Mouse (Mus musculus): Measurements from ENCODE around the gene Selenos. TPM values are rescaled to one million over a fixed set of nuclear protein-coding genes. Genes with fewer than 3 reads are reported as not detected.

Gene Selenos
- polyA plus RNA-seq, 1 experiment from 2014 or later, result 96.6 TPM

- WGBS, result 72% methylated on average over 5 of the region's 5 CpGs
- no peak for ATAC-seq (ENCODE audit: low FRiP score, low TSS enrichment)
- H3K27me3 ChIP-seq (ENCODE audit: control insufficient read depth, insufficient read depth, low read length), result no peaks in the 10 kb centered on the region
- no peaks in the 10 kb centered on the region for H3K4me1 ChIP-seq (ENCODE audit: control insufficient read depth, insufficient read depth, low read length)
- peaks cover 26% of the 10 kb centered on the region for H3K36me3 ChIP-seq (ENCODE audit: control insufficient read depth, insufficient read depth, low read length)
- no peak overlapping the region for H3K4me2 ChIP-seq (replicated peaks; ENCODE audit: low read depth, low read length)
- no peak overlapping the region for H3K4me3 ChIP-seq (ENCODE audit: low read length)
- no peaks in the 10 kb centered on the region for H3K9me3 ChIP-seq (ENCODE audit: control insufficient read depth, low read length)
- H3K9ac ChIP-seq (ENCODE audit: low read depth, low read length), result no peak overlapping the region
- H3K27ac ChIP-seq (ENCODE audit: low read depth, low read length), result no peak overlapping the region
Observed at GRCm38 (mm10) chr7:66094141-66094540, 14.7 kb downstream of the Selenos start.

GRCm38 (mm10) chr7:66098803-66099202 lies 19.4 kb downstream of the Selenos start:
- no peak overlapping the region for H3K9ac ChIP-seq (ENCODE audit: low read depth, low read length)
- no peaks in the 10 kb centered on the region for H3K27me3 ChIP-seq (ENCODE audit: control insufficient read depth, insufficient read depth, low read length)
- no peak overlapping the region for H3K4me3 ChIP-seq (ENCODE audit: low read length)
- H3K36me3 ChIP-seq (ENCODE audit: control insufficient read depth, insufficient read depth, low read length), result no peaks in the 10 kb centered on the region
- H3K27ac ChIP-seq (ENCODE audit: low read depth, low read length), result no peak overlapping the region
- WGBS, result 90% methylated on average over 7 of the region's 7 CpGs
- H3K4me1 ChIP-seq (ENCODE audit: control insufficient read depth, insufficient read depth, low read length), result no peaks in the 10 kb centered on the region
- no peak for ATAC-seq (ENCODE audit: low FRiP score, low TSS enrichment)
- H3K9me3 ChIP-seq (ENCODE audit: control insufficient read depth, low read length), result no peaks in the 10 kb centered on the region
- no peak overlapping the region for H3K4me2 ChIP-seq (replicated peaks; ENCODE audit: low read depth, low read length)

GRCm38 (mm10) chr7:66101866-66102265 lies 22.4 kb downstream of the Selenos start:
- WGBS, result 6% methylated on average over 4 of the region's 4 CpGs
- no peak overlapping the region for H3K9ac ChIP-seq (ENCODE audit: low read depth, low read length)
- ATAC-seq (ENCODE audit: low FRiP score, low TSS enrichment), result no peak

GRCm38 (mm10) chr7:66104531-66104930 lies 25.1 kb downstream of the Selenos start:
- no peak overlapping the region for H3K4me3 ChIP-seq (ENCODE audit: low read length)
- 90% methylated on average over 5 of the region's 5 CpGs for WGBS
- H3K9me3 ChIP-seq (ENCODE audit: control insufficient read depth, low read length), result no peaks in the 10 kb centered on the region
- no peak overlapping the region for H3K4me2 ChIP-seq (replicated peaks; ENCODE audit: low read depth, low read length)
- H3K27me3 ChIP-seq (ENCODE audit: control insufficient read depth, insufficient read depth, low read length), result no peaks in the 10 kb centered on the region
- H3K9ac ChIP-seq (ENCODE audit: low read depth, low read length), result no peak overlapping the region
- H3K4me1 ChIP-seq (ENCODE audit: control insufficient read depth, insufficient read depth, low read length), result no peaks in the 10 kb centered on the region
- no peaks in the 10 kb centered on the region for H3K36me3 ChIP-seq (ENCODE audit: control insufficient read depth, insufficient read depth, low read length)
- ATAC-seq (ENCODE audit: low FRiP score, low TSS enrichment), result no peak
- H3K27ac ChIP-seq (ENCODE audit: low read depth, low read length), result no peak overlapping the region

More at GRCm38 (mm10) chr7:66101866-66102265, 22.4 kb downstream of the Selenos start:
- Histone ChIP-seq H3K4me1 (ENCODE audit: control insufficient read depth, insufficient read depth, low read length) (no peaks in the 10 kb centered on the region), H3K4me2 (replicated peaks; ENCODE audit: low read depth, low read length) (no peak overlapping the region), H3K9me3 (ENCODE audit: control insufficient read depth, low read length) (no peaks in the 10 kb centered on the region), H3K27ac (ENCODE audit: low read depth, low read length) (no peak overlapping the region), H3K4me3 (ENCODE audit: low read length) (no peak overlapping the region), H3K36me3 (ENCODE audit: control insufficient read depth, insufficient read depth, low read length) (no peaks in the 10 kb centered on the region), H3K27me3 (ENCODE audit: control insufficient read depth, insufficient read depth, low read length) (no peaks in the 10 kb centered on the region)

- no peaks in the 10 kb centered on the region for H3K36me3 ChIP-seq (ENCODE audit: control insufficient read depth, insufficient read depth, low read length)
- no peaks in the 10 kb centered on the region for H3K4me1 ChIP-seq (ENCODE audit: control insufficient read depth, insufficient read depth, low read length)
- WGBS, result 60% methylated on average over 4 of the region's 4 CpGs
- H3K27me3 ChIP-seq (ENCODE audit: control insufficient read depth, insufficient read depth, low read length), result no peaks in the 10 kb centered on the region
- H3K4me2 ChIP-seq (replicated peaks; ENCODE audit: low read depth, low read length), result no peak overlapping the region
- no peak overlapping the region for H3K27ac ChIP-seq (ENCODE audit: low read depth, low read length)
- H3K9me3 ChIP-seq (ENCODE audit: control insufficient read depth, low read length), result no peaks in the 10 kb centered on the region
- no peak overlapping the region for H3K9ac ChIP-seq (ENCODE audit: low read depth, low read length)
- ATAC-seq (ENCODE audit: low FRiP score, low TSS enrichment), result no peak
- no peak overlapping the region for H3K4me3 ChIP-seq (ENCODE audit: low read length)
Observed at GRCm38 (mm10) chr7:66105771-66106170, 26.3 kb downstream of the Selenos start.

DNA sequence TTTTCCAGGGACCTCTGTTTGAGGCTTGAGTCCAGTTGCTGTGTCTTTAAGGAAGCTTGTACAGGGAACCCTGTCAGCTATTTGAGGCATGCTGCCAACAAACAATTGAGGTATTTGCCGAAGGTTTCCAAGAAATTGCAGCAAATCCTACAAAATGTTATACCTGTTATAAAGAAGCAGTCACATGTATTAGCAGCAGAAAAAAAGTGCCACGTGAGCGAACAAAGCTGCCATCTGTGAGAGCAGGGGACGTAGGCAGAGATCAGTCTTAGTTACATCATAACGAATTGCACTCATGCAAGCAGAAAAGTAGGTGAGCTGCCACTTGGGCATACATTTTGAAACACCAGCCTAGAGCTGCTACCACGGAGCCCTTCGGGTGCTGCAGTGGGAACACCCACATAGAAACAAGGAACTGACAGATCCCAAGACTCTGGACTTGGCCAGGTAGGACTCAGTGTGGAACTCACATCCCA lies 27.2 kb downstream of the Selenos start:
- Histone ChIP-seq H3K9ac (ENCODE audit: low read depth, low read length) (no peak overlapping the region), H3K4me3 (ENCODE audit: low read length) (no peak overlapping the region), H3K9me3 (ENCODE audit: control insufficient read depth, low read length) (no peaks in the 10 kb centered on the region), H3K27me3 (ENCODE audit: control insufficient read depth, insufficient read depth, low read length) (no peaks in the 10 kb centered on the region), H3K27ac (ENCODE audit: low read depth, low read length) (no peak overlapping the region), H3K4me1 (ENCODE audit: control insufficient read depth, insufficient read depth, low read length) (peaks cover 1% of the 10 kb centered on the region; the same call in 1 of the 2 replicates), H3K4me2 (replicated peaks; ENCODE audit: low read depth, low read length) (no peak overlapping the region), H3K36me3 (ENCODE audit: control insufficient read depth, insufficient read depth, low read length) (no peaks in the 10 kb centered on the region)
- WGBS, result 72% methylated on average over 7 of the region's 7 CpGs
- ATAC-seq (ENCODE audit: low FRiP score, low TSS enrichment), result no peak

DNA sequence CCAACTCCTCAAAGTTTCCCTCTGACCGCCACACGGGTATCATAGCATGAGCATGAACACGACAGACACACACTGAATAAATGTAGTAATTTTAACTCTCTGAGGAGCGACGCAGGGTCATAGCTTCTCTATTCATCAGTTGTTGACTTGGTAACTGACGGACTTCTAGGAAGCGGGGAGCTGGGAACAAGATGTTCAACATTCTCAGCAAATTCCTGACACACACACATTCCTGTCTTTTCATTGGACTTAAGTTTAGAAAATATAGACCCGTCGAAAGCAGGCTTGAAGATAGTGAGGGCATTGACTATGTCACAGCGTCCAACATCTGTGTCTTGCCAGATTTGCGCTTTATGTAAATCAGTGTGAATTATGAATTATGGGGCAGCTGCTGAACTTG lies 27.8 kb downstream of the Selenos start:
- Histone ChIP-seq H3K4me3 (ENCODE audit: low read length) (no peak overlapping the region), H3K4me2 (replicated peaks; ENCODE audit: low read depth, low read length) (no peak overlapping the region), H3K9ac (ENCODE audit: low read depth, low read length) (no peak overlapping the region), H3K4me1 (ENCODE audit: control insufficient read depth, insufficient read depth, low read length) (peaks cover 5% of the 10 kb centered on the region; the same call in 1 of the 2 replicates), H3K27ac (ENCODE audit: low read depth, low read length) (no peak overlapping the region), H3K36me3 (ENCODE audit: control insufficient read depth, insufficient read depth, low read length) (no peaks in the 10 kb centered on the region), H3K27me3 (ENCODE audit: control insufficient read depth, insufficient read depth, low read length) (no peaks in the 10 kb centered on the region), H3K9me3 (ENCODE audit: control insufficient read depth, low read length) (no peaks in the 10 kb centered on the region)
- no peak for ATAC-seq (ENCODE audit: low FRiP score, low TSS enrichment)
- WGBS, result 72% methylated on average over 11 of the region's 11 CpGs

DNA sequence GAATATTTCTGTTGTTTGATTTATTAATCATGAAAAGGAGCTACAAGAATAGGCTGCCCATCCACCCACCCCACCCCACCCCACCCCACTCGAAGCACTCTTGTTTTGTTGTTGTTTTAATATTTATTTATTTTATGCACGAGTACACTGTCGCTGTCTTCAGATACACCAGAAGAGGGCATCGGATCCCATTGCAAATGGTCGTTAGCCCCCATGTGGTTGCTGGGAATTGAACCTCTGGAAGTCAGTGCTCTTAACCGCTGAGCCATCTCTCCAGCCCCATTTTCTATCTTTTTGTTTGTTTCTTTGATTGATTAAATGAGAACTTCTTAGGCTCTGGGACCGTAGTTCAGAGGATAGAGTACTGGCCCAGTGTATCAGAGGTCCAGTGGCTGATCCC lies 28.5 kb downstream of the Selenos start:
- Histone ChIP-seq H3K4me2 (replicated peaks; ENCODE audit: low read depth, low read length) (no peak overlapping the region), H3K27me3 (ENCODE audit: control insufficient read depth, insufficient read depth, low read length) (no peaks in the 10 kb centered on the region), H3K4me1 (ENCODE audit: control insufficient read depth, insufficient read depth, low read length) (peaks cover 9% of the 10 kb centered on the region; the same call in 1 of the 2 replicates), H3K4me3 (ENCODE audit: low read length) (no peak overlapping the region), H3K36me3 (ENCODE audit: control insufficient read depth, insufficient read depth, low read length) (no peaks in the 10 kb centered on the region), H3K27ac (ENCODE audit: low read depth, low read length) (no peak overlapping the region), H3K9ac (ENCODE audit: low read depth, low read length) (no peak overlapping the region), H3K9me3 (ENCODE audit: control insufficient read depth, low read length) (no peaks in the 10 kb centered on the region)
- no peak for ATAC-seq (ENCODE audit: low FRiP score, low TSS enrichment)
- 14% methylated on average over 7 of the region's 7 CpGs for WGBS

- peak within 1 kb of the TSS; percentile 96 for H3K9ac ChIP-seq (ENCODE audit: low read depth, low read length)
- H3K4me3 ChIP-seq (ENCODE audit: low read length), result peak within 1 kb of the TSS; percentile 92
- no peaks in the 10 kb centered on the region for H3K9me3 ChIP-seq (ENCODE audit: control insufficient read depth, low read length)
- H3K27ac ChIP-seq (ENCODE audit: low read depth, low read length), result peak within 1 kb of the TSS; percentile 89
- H3K4me2 ChIP-seq (replicated peaks; ENCODE audit: low read depth, low read length), result peak within 1 kb of the TSS; percentile 68
- 1% methylated on average over 80 of the region's 123 CpGs for WGBS
- ATAC-seq (ENCODE audit: low FRiP score, low TSS enrichment), result peak; percentile 89
- peaks cover 9% of the 10 kb centered on the region; the same call in 1 of the 2 replicates for H3K4me1 ChIP-seq (ENCODE audit: control insufficient read depth, insufficient read depth, low read length)
- no peaks in the 10 kb centered on the region for H3K27me3 ChIP-seq (ENCODE audit: control insufficient read depth, insufficient read depth, low read length)
- H3K36me3 ChIP-seq (ENCODE audit: control insufficient read depth, insufficient read depth, low read length), result no peaks in the 10 kb centered on the region; the same call in 1 of the 2 replicates
Observed at GRCm38 (mm10) chr7:66108961-66109854, 29.8 kb downstream of the Selenos start, which contains the start of gene Chsy1. Gene Chsy1 (plus strand): TSS chr7:66109515.

All from kidney, embryonic 14.5 days (tissue).